Mouse (Mus musculus) myocyte (in vitro differentiated cells): ENCODE measurements at regions not wholly inside any gene's neighbourhood (a gene's known extent, or its start where the extent isn't known, plus 50 kb on each side); places are given as distances from the start of the nearest gene placed in this dataset.

Source experiments
- H3K27me3 ChIP-seq: one replicate; pipeline ENCODE4 v1.6.1; 2011; ENCODE audit not compliant: control insufficient read depth, insufficient read depth, insufficient read length
- H3K36me3 ChIP-seq: one replicate; pipeline ENCODE4 v1.6.1; 2011; ENCODE audit not compliant: control insufficient read depth, insufficient read depth
- H3K4me2 ChIP-seq: one replicate; pipeline ENCODE4 v1.6.1; 2011; ENCODE audit warnings: low read depth, control low read depth
- H3K4me3 ChIP-seq: one replicate; pipeline ENCODE4 v1.5.1; 2011; ENCODE audit warnings: mild to moderate bottlenecking, control low read depth, moderate library complexity
- H3K79me2 ChIP-seq: one replicate; pipeline ENCODE4 v1.6.1; 2011; ENCODE audit not compliant: control insufficient read depth, insufficient read depth
- H3ac ChIP-seq: one replicate; pipeline ENCODE4 v1.6.1; 2011; ENCODE audit not compliant: control insufficient read depth, insufficient read length
- CEBPB ChIP-seq: IDR thresholded peaks from 2 replicates; pipeline ENCODE4 v1.6.1; 2011; ENCODE audit warnings: mild to moderate bottlenecking, moderate library complexity; ENCODE audit not compliant: poor library complexity, insufficient read depth, severe bottlenecking
- E2F4 ChIP-seq: IDR thresholded peaks from one replicate; pipeline ENCODE4 v1.6.1; 2011; ENCODE audit warnings: mild to moderate bottlenecking, control low read depth, moderate library complexity; ENCODE audit not compliant: insufficient read depth
- MAX ChIP-seq: IDR thresholded peaks from one replicate; pipeline ENCODE4 v1.6.1; 2011; ENCODE audit warnings: low read depth, mild to moderate bottlenecking, control low read depth
- MYOD1 ChIP-seq, 3 experiments: IDR thresholded peaks; one replicate each; pipeline ENCODE4 v1.6.1; 2011; ENCODE audit warnings: control low read depth in 2 of 3, low read depth in 2 of 3, mild to moderate bottlenecking in 2 of 3, moderate library complexity in 1 of 3; ENCODE audit not compliant: insufficient read length in 2 of 3, control insufficient read depth in 1 of 3
- MYOG ChIP-seq, 3 experiments: IDR thresholded peaks; one replicate each; pipeline ENCODE4 v1.6.1; 2011; ENCODE audit warnings: control low read depth in 2 of 3, low read depth in 2 of 3, mild to moderate bottlenecking in 2 of 3; ENCODE audit not compliant: insufficient read length in 2 of 3, control insufficient read depth in 1 of 3, insufficient read depth in 1 of 3
- POLR2A ChIP-seq: IDR thresholded peaks from one replicate; pipeline ENCODE4 v1.6.1; 2011; ENCODE audit warnings: low read depth, mild to moderate bottlenecking, control low read depth, moderate library complexity; ENCODE audit not compliant: insufficient read length
- POLR2AphosphoS2 ChIP-seq: IDR thresholded peaks from one replicate; pipeline ENCODE4 v1.6.1; 2011; ENCODE audit warnings: low read depth, control low read depth; ENCODE audit not compliant: insufficient read length
- REST ChIP-seq: IDR thresholded peaks from one replicate; pipeline ENCODE4 v1.6.1; 2011; ENCODE audit warnings: mild to moderate bottlenecking, control low read depth, moderate library complexity; ENCODE audit not compliant: insufficient read depth, insufficient read length
- SRF ChIP-seq: IDR thresholded peaks from one replicate; pipeline ENCODE4 v1.6.1; 2011; ENCODE audit warnings: low read depth; ENCODE audit not compliant: control insufficient read depth, insufficient read length
- TCF12 ChIP-seq: IDR thresholded peaks from one replicate; pipeline ENCODE4 v1.6.1; 2011; ENCODE audit warnings: mild to moderate bottlenecking, control low read depth; ENCODE audit not compliant: poor library complexity, insufficient read depth, severe bottlenecking
- TCF3 ChIP-seq: IDR thresholded peaks from one replicate; pipeline ENCODE4 v1.6.1; 2011; ENCODE audit warnings: low read depth, control low read depth; ENCODE audit not compliant: insufficient read length
- USF1 ChIP-seq: IDR thresholded peaks from one replicate; pipeline ENCODE4 v1.6.1; 2011; ENCODE audit warnings: low read depth, mild to moderate bottlenecking, control low read depth, moderate library complexity

- no peak overlapping the region for H3K4me3 ChIP-seq
- peak overlapping the region; percentile 54 for H3K4me2 ChIP-seq
- no peaks in the 10 kb centered on the region for H3K36me3 ChIP-seq
- H3K79me2 ChIP-seq = no peaks in the 10 kb centered on the region
- H3ac ChIP-seq = no peak overlapping the region
- no peak for TF ChIP-seq POLR2AphosphoS2
- TF ChIP-seq MAX = no peak
- no peak for TF ChIP-seq USF1
- no peak for TF ChIP-seq CEBPB
- peak; percentile 82 to 94 (median 91) for TF ChIP-seq MYOD1 (IDR thresholded peaks at IDR 0.05; ENCODE audit: control insufficient read depth in 1 of 3, insufficient read length in 2 of 3, low read depth in 2 of 3)
- peak; percentile 43 to 94 (median 82) for TF ChIP-seq MYOG (IDR thresholded peaks at IDR 0.05; ENCODE audit: control insufficient read depth in 1 of 3, insufficient read depth in 1 of 3, insufficient read length in 2 of 3, low read depth in 2 of 3)
- no peak for TF ChIP-seq POLR2A
- TF ChIP-seq E2F4 = no peak
- TF ChIP-seq TCF3 = peak; percentile 57
- TF ChIP-seq TCF12 = peak; percentile 67
- peak; percentile 40 for TF ChIP-seq SRF
- TF ChIP-seq REST = no peak
- no peaks in the 10 kb centered on the region for H3K27me3 ChIP-seq
Measured at GRCm38 (mm10) chr13:37588528-37589176, 189.5 kb upstream of the Rreb1 start.

DNA sequence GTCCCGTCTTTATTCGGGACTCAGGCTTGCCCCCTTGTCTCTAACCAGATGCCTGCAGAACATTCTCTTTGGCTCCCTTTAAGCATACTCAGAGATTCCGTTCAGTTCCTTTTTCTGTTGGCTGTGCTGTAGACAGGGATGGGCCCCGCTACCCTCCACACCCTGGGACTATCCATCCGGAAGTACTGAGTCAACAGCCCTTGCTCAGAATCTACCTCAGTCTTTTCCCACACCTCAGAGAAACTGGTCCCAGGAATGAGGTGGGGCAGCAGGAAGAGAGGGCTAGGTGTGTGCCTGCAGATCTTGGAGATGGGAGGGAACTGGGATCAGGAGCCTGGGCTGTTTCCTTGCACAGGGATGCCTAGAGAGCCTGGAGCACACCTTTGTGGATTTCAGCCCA lies 186.1 kb upstream of the Rreb1 start:
- Histone ChIP-seq H3K4me3 (no peak overlapping the region), H3ac (no peak overlapping the region), H3K27me3 (no peaks in the 10 kb centered on the region), H3K36me3 (no peaks in the 10 kb centered on the region), H3K4me2 (no peak overlapping the region), H3K79me2 (no peaks in the 10 kb centered on the region)
- TF ChIP-seq REST = no peak
- TF ChIP-seq USF1 = no peak
- TF ChIP-seq MYOG (IDR thresholded peaks at IDR 0.05; ENCODE audit: control insufficient read depth in 1 of 3, insufficient read depth in 1 of 3, insufficient read length in 2 of 3, low read depth in 2 of 3) = no peak
- no peak for TF ChIP-seq POLR2AphosphoS2
- no peak for TF ChIP-seq SRF
- TF ChIP-seq MYOD1 (IDR thresholded peaks at IDR 0.05; ENCODE audit: control insufficient read depth in 1 of 3, insufficient read length in 2 of 3, low read depth in 2 of 3) = no peak
- TF ChIP-seq MAX = no peak
- TF ChIP-seq TCF12 = no peak
- TF ChIP-seq E2F4 = no peak
- no peak for TF ChIP-seq POLR2A
- no peak for TF ChIP-seq CEBPB
- no peak for TF ChIP-seq TCF3

DNA sequence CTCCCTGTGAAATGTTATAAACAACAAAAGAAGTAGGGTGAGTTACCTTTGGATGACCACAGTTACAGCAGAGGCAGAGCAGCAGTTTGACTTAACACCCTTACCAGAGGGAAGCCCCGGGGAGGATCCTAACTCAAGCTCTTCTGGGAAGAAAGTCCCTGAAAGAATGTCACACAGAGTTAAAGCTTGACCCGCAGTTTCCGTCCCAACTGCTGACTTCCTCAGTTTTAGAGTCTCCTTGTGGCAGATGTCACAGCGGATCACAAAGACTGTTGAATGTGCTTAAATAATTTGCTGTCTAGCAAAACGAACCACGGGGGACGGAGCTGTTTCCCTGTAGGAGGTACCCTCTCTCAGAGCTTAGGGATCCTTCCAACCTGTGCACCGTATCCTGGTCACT lies 183.0 kb upstream of the Rreb1 start:
- no peak overlapping the region for H3K4me3 ChIP-seq
- no peak overlapping the region for H3K4me2 ChIP-seq
- TF ChIP-seq SRF (no peak), MYOD1 (IDR thresholded peaks at IDR 0.05; ENCODE audit: control insufficient read depth in 1 of 3, insufficient read length in 2 of 3, low read depth in 2 of 3) (no peak), E2F4 (no peak), MAX (no peak), USF1 (no peak), REST (no peak), MYOG (IDR thresholded peaks at IDR 0.05; ENCODE audit: control insufficient read depth in 1 of 3, insufficient read depth in 1 of 3, insufficient read length in 2 of 3, low read depth in 2 of 3) (no peak), POLR2A (no peak), POLR2AphosphoS2 (no peak), TCF12 (no peak), CEBPB (no peak), TCF3 (no peak)
- H3ac ChIP-seq = no peak overlapping the region
- no peaks in the 10 kb centered on the region for H3K27me3 ChIP-seq
- H3K36me3 ChIP-seq = no peaks in the 10 kb centered on the region
- no peaks in the 10 kb centered on the region for H3K79me2 ChIP-seq

- Histone ChIP-seq H3K4me2 (no peak overlapping the region), H3ac (no peak overlapping the region), H3K79me2 (no peaks in the 10 kb centered on the region), H3K36me3 (no peaks in the 10 kb centered on the region), H3K4me3 (no peak overlapping the region), H3K27me3 (no peaks in the 10 kb centered on the region)
- no peak for TF ChIP-seq REST
Measured at GRCm38 (mm10) chr13:37597575-37597974, 180.6 kb upstream of the Rreb1 start.

DNA sequence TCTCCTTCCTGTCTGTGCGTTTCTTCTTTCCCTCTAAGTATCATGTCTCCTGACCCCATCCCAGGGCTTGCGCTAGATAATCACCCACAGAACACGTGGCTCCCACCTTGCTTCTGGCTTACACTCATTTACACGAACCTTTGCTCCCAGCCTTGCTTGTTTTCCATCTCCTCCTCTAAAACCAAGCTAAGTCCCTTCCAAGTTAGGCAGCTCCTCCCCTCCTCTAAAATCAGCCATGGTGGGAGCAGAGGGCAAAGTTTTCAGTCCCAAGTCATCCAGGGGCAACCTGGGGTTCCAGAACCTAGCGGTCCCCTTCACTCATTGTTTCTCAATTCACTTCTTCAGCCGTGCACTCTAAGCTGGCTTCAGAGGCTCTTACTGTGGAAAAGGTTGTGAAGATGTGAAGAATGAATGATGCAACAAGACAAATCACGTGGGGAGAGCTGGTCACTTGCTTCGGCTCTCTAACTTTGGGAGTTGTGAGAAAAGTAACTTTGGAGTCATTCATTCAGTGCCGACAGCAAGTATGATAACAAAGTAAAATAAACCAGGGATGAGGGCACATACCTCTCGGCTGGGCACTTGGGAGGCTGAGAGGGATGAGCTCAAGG lies 179.9 kb upstream of the Rreb1 start:
- Histone ChIP-seq H3K27me3 (no peaks in the 10 kb centered on the region), H3K36me3 (no peaks in the 10 kb centered on the region), H3ac (no peak overlapping the region), H3K4me2 (no peak overlapping the region), H3K4me3 (no peak overlapping the region), H3K79me2 (no peaks in the 10 kb centered on the region)
- TF ChIP-seq MAX (no peak), E2F4 (no peak), POLR2A (no peak), SRF (no peak), USF1 (no peak), REST (no peak), CEBPB (no peak), POLR2AphosphoS2 (no peak), MYOG (IDR thresholded peaks at IDR 0.05; ENCODE audit: control insufficient read depth in 1 of 3, insufficient read depth in 1 of 3, insufficient read length in 2 of 3, low read depth in 2 of 3) (no peak), TCF12 (no peak), MYOD1 (IDR thresholded peaks at IDR 0.05; ENCODE audit: control insufficient read depth in 1 of 3, insufficient read length in 2 of 3, low read depth in 2 of 3) (no peak), TCF3 (no peak)
